Mouse (Mus musculus): ENCODE measurements around the gene Vav1. TPM values are rescaled to one million over a fixed set of nuclear protein-coding genes. Genes with fewer than 3 reads are reported as not detected.
"Not testable (repeated sequence)": the region's sequence is repeated elsewhere in the genome, so short reads cannot be mapped to it uniquely, and the experiment has no call there.

Vav1 gene
- polyA plus RNA-seq, 1 experiment from 2014 or later, result 14.2 TPM

DNA sequence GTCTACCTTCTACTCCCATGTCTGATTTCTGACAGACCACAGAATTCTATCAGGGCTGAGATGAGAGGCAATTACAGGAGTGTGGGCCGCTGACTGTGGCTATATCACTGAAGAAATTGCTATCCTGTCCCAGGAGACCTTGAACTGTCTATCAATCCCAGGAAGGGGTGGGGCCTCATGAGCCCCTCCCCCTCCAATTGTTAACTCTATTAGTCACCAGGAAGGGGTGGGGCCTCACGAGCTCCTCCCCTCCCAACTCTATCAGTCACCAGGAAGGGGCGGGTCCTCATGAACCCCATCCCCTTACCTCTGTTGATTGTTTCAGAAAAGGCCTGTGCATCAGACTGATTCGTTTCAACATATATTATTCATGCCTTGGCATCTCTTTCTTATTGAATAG lies 53.3 kb downstream of the Vav1 start:
- WGBS (ENCODE audit: insufficient replicate concordance), result 63% methylated on average over 4 of the region's 4 CpGs
- no peaks in the 10 kb centered on the region for H3K27me3 ChIP-seq (replicated peaks)
- no peak overlapping the region for H3K4me3 ChIP-seq
- H3K4me2 ChIP-seq, result no peak overlapping the region
- H3K36me3 ChIP-seq, result peaks cover 5% of the 10 kb centered on the region; the same call in 1 of the 2 replicates
- no peaks in the 10 kb centered on the region for H3K9me3 ChIP-seq (replicated peaks)
- H3K27ac ChIP-seq, result no peak overlapping the region
- no peak overlapping the region for H3K9ac ChIP-seq
- H3K4me1 ChIP-seq, result peaks cover 15% of the 10 kb centered on the region; the same call in 1 of the 2 replicates
- ATAC-seq, result no peak

DNA sequence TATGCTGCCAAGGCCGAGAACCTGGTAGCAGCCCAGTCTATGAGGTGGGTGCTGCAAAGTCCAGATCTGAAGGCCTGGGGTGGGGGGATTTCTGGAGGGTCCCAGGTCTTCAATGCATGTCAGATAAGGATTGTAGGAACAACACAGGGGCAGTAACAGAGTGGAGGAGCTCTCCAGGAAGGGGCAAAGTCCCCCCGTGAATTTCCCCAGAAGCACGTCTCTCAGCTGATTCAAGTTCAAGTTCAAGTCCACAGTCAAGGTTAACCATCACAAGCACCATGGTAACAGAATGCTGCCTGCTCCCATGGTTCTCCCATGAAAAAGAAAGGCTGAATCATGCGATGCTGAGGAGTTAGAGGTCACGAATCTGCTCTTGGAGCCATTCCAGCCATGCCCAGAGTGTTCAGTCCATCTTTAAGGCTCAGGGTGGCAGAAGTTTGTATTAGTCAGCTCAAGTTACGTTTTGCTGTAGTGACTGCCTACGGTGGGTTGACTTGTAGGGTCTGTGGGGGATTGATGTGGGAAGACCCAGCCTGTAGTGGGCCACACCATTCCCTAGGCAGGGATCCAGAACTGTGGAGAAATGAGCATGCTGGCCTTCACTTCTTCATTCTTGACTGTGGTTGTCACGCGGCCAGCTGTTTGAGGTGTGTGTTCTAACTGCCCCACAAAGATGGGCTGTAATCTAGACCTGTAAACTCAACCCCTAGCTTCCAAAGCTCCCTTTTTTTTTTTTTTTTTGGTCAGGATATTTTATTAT lies 55.3 kb downstream of the Vav1 start:
- Histone ChIP-seq H3K27ac (no peak overlapping the region), H3K4me3 (no peak overlapping the region), H3K9ac (no peak overlapping the region), H3K36me3 (no peaks in the 10 kb centered on the region), H3K4me2 (no peak overlapping the region), H3K9me3 (replicated peaks) (no peaks in the 10 kb centered on the region), H3K4me1 (peaks cover 15% of the 10 kb centered on the region; the same call in 1 of the 2 replicates), H3K27me3 (replicated peaks) (no peaks in the 10 kb centered on the region)
- no peak for ATAC-seq
- WGBS (ENCODE audit: insufficient replicate concordance), result 61% methylated on average over 9 of the region's 9 CpGs

DNA sequence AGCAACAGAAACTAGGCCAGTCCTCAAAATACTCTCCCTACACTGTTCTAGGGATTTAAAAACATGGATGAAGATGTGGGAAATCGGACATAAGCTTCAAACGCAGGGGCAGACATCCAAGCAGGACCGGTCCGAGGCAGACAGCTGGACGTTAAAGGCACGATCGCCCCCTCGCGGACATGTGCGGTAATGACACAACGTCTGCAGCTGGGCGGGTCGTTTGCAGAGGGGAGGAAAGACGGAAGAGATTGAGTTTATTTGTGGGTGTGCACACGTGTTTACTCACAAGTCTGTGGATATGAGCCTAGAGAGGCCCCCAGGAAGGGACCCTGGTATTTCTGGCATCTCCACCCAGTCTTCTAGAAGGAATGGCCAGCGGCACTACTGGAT lies 55.9 kb downstream of the Vav1 start:
- no peaks in the 10 kb centered on the region for H3K27me3 ChIP-seq (replicated peaks)
- H3K9me3 ChIP-seq (replicated peaks), result no peaks in the 10 kb centered on the region
- no peak overlapping the region for H3K27ac ChIP-seq
- peak; percentile 4; the same call in 1 of the 2 replicates for ATAC-seq
- no peak overlapping the region for H3K9ac ChIP-seq
- H3K4me3 ChIP-seq, result no peak overlapping the region
- H3K4me1 ChIP-seq, result peaks cover 15% of the 10 kb centered on the region; the same call in 1 of the 2 replicates
- H3K4me2 ChIP-seq, result peak overlapping the region; percentile 20; the same call in 1 of the 2 replicates
- WGBS (ENCODE audit: insufficient replicate concordance), result 5% methylated on average over 16 of the region's 16 CpGs
- no peaks in the 10 kb centered on the region for H3K36me3 ChIP-seq

DNA sequence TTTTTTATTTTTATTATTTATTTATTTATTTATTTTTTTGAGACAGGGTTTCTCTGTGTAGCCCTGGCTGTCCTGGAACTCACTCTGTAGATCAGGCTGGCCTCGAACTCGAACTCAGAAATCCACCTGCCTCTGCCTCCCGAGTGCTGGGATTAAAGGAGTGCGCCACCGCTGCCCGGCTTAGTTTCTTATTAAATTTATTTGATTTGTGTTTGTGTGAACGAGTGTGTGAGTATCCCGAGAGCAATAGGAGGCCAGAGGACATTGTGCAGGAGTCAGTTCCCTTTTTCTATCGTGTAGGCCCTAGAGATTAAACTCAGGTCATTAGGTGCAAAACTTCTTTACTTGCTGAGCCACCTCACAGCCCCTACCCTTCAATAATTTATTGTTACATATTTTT lies 56.3 kb downstream of the Vav1 start:
- ATAC-seq; H3K9me3 ChIP-seq (replicated peaks); H3K9ac ChIP-seq; H3K27me3 ChIP-seq (replicated peaks); H3K27ac ChIP-seq; H3K36me3 ChIP-seq; H3K4me3 ChIP-seq: not testable (repeated sequence)
- H3K4me2 ChIP-seq, result peak overlapping the region; percentile 20; the same call in 1 of the 2 replicates
- H3K4me1 ChIP-seq, result peaks cover 15% of the 10 kb centered on the region; the same call in 1 of the 2 replicates
- WGBS (ENCODE audit: insufficient replicate concordance), result 47% methylated on average over 9 of the region's 9 CpGs

DNA sequence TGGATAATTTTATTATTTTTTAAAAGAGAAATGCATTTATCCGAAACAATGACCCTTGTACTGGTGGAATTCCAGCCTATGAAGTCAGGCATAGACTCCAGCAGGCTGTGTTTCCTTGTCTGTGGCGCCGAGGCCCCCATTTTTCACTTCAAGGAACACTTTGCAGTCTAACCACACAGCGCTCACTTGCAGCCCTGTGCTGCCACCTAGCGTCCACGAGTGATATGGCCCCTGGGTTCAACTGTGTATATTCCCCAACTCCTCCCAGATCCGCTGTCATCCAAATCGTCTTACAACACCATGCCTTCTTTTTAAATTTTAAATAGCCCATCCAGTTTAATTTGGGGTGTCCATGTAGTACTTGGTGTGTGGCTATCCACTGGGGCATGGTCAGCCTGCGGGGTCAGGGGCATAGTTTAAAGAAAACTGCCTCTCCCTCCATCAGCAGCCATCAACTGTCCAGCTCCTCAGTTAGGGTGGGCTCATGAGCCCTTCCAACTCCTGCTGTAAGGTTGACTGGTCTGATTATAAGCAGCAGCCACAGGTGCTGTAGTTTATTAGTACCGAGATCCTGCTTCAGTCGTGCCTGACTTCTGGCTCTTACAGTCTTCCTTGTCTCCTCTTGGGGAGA lies 56.9 kb downstream of the Vav1 start:
- Histone ChIP-seq H3K9me3 (replicated peaks) (no peaks in the 10 kb centered on the region), H3K4me1 (peaks cover 15% of the 10 kb centered on the region; the same call in 1 of the 2 replicates), H3K4me3 (no peak overlapping the region), H3K27me3 (replicated peaks) (no peaks in the 10 kb centered on the region), H3K4me2 (no peak overlapping the region), H3K36me3 (no peaks in the 10 kb centered on the region), H3K9ac (no peak overlapping the region), H3K27ac (no peak overlapping the region)
- peak; percentile 69 for ATAC-seq
- 8% methylated on average over 11 of the region's 11 CpGs for WGBS (ENCODE audit: insufficient replicate concordance)

DNA sequence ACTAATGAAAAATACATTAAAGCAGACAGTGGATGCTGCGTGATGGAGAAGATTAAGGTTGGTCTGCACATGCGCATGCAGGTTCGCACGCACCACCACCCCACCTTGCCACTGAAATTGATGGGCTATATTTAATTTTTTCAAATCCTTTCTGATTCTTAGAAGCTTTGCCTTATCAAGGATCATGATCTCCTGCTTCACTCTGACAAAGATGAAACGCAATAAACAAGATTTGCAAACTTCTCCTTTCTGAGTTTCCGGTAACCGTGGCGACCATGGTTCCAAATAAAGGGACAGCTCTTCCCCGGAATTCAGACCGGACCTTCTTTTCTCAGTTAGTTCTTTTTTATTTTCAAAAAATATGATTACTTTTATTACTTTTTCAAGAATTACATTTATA lies 59.1 kb downstream of the Vav1 start:
- H3K36me3 ChIP-seq, result no peaks in the 10 kb centered on the region
- no peak overlapping the region for H3K4me3 ChIP-seq
- no peak overlapping the region for H3K9ac ChIP-seq
- no peaks in the 10 kb centered on the region for H3K9me3 ChIP-seq (replicated peaks)
- no peak overlapping the region for H3K4me2 ChIP-seq
- WGBS (ENCODE audit: insufficient replicate concordance), result 64% methylated on average over 10 of the region's 10 CpGs
- no peaks in the 10 kb centered on the region for H3K27me3 ChIP-seq (replicated peaks)
- H3K4me1 ChIP-seq, result peaks cover 12% of the 10 kb centered on the region; the same call in 1 of the 2 replicates
- H3K27ac ChIP-seq, result no peak overlapping the region
- ATAC-seq, result no peak

DNA sequence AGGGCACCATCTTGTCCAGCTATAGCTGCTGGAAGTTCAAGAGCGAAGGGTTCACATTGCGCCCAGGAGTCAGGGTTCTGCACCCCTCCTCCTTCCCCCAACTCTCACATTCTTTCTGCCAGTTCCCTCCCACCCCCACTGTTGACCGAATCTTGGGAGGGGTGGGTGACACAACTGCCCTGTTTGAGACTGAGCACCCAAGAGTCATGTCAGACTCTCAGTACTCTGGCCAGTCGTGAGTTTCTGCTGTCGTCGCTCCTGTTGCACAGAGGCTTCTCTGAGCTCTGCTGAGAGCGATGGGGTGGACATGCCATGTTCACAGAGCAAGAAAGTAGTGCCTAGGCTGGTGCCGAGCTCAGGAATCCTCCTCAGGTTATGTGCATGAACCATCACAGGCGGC lies 60.4 kb downstream of the Vav1 start:
- WGBS (ENCODE audit: insufficient replicate concordance), result 58% methylated on average over 9 of the region's 9 CpGs
- no peaks in the 10 kb centered on the region for H3K36me3 ChIP-seq
- no peak overlapping the region for H3K4me3 ChIP-seq
- H3K27me3 ChIP-seq (replicated peaks), result no peaks in the 10 kb centered on the region
- H3K4me2 ChIP-seq, result no peak overlapping the region
- H3K9ac ChIP-seq, result no peak overlapping the region
- ATAC-seq, result no peak
- no peaks in the 10 kb centered on the region for H3K9me3 ChIP-seq (replicated peaks)
- peaks cover 12% of the 10 kb centered on the region; the same call in 1 of the 2 replicates for H3K4me1 ChIP-seq
- no peak overlapping the region for H3K27ac ChIP-seq

DNA sequence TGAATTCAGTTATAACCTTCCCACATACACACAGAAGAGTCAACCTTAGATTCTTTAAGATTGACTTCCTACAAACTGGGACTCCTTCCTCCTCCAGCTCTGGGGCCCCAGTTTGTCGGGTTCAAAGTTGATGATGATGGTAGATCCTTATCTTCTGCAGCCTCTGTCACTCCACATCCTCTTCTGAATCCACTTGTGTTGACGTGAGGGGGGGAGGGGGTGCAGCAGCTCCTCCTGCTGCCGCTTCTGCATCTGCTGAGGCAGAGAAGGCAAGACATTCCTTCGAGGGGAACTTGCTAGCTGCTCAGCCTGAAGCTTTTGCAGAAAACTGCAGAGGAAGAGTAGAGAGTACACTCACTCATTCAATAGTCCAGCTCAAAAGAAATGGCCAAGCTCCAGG lies 62.7 kb downstream of the Vav1 start:
- no peaks in the 10 kb centered on the region for H3K27me3 ChIP-seq (replicated peaks)
- no peaks in the 10 kb centered on the region for H3K9me3 ChIP-seq (replicated peaks)
- no peaks in the 10 kb centered on the region for H3K36me3 ChIP-seq
- WGBS (ENCODE audit: insufficient replicate concordance), result 31% methylated on average over 4 of the region's 4 CpGs
- ATAC-seq, result no peak
- no peak overlapping the region for H3K4me2 ChIP-seq
- no peak overlapping the region for H3K27ac ChIP-seq
- H3K9ac ChIP-seq, result no peak overlapping the region
- H3K4me3 ChIP-seq, result no peak overlapping the region
- H3K4me1 ChIP-seq, result no peaks in the 10 kb centered on the region

DNA sequence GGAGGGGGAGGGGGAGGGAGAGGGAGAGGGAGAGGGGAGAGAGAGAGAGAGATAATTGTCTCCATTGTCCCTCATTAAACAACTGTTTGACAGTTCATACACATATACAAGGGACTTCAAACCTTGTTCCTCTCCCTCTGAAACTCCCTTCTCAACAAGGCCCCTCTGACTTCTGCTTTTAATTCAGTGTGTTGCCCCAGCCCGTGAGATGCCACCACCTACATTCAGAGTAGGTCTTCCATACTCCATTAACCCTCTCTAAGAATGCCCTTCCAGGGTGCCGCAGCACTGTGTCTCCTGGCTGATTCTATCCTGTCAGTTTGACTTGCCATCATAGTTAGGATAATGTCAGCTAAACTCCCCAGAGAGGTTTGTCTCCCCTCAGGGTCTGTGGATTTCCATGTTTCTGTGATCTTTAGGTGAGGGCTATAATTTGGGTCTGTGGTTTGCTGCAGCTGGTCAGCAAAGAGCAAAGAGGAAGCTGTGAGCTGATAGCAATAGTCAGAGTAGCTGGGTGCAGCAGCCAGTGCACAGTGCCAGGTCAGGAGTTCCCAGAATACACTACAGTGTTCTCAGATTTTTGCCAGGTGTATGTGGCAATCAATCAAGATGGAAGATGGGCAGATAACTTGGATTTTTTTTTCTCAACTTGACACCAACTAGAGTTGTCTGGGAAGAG lies 65.3 kb downstream of the Vav1 start:
- WGBS (ENCODE audit: insufficient replicate concordance), result 35% methylated on average over 2 of the region's 2 CpGs
- H3K27me3 ChIP-seq (replicated peaks), result no peaks in the 10 kb centered on the region
- no peak overlapping the region for H3K27ac ChIP-seq
- no peak overlapping the region for H3K4me2 ChIP-seq
- no peaks in the 10 kb centered on the region for H3K4me1 ChIP-seq
- H3K4me3 ChIP-seq, result no peak overlapping the region
- H3K36me3 ChIP-seq, result no peaks in the 10 kb centered on the region
- ATAC-seq, result no peak
- no peaks in the 10 kb centered on the region for H3K9me3 ChIP-seq (replicated peaks)
- no peak overlapping the region for H3K9ac ChIP-seq

DNA sequence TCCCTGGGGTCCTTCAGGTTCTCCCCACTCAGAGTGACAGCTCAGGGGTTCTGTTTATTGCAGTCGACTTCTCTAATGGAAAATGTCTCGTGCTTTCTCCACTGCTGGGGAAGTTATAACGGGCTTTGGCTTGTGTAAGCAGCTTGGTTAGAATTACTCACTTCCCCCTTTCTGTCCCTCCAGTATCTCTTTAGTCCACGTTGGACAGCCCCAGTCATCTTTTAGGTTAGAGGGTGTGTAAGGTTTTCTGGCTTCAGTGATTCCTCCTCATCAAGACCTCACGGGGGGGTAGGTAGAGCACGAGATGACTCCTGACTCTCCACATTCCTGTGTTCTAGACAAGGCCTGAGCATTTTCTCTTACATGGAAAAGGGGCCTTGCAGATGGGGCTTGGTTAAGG lies 68.1 kb downstream of the Vav1 start:
- 15% methylated on average over 6 of the region's 6 CpGs for WGBS (ENCODE audit: insufficient replicate concordance)
- Histone ChIP-seq H3K4me2 (no peak overlapping the region), H3K27ac (0 out of 2 replicates have a peak overlapping the region, but pooled peaks have one; percentile 25), H3K9ac (no peak overlapping the region), H3K27me3 (replicated peaks) (no peaks in the 10 kb centered on the region), H3K9me3 (replicated peaks) (no peaks in the 10 kb centered on the region), H3K36me3 (no peaks in the 10 kb centered on the region), H3K4me3 (no peak overlapping the region), H3K4me1 (no peaks in the 10 kb centered on the region)
- ATAC-seq, result no peak

DNA sequence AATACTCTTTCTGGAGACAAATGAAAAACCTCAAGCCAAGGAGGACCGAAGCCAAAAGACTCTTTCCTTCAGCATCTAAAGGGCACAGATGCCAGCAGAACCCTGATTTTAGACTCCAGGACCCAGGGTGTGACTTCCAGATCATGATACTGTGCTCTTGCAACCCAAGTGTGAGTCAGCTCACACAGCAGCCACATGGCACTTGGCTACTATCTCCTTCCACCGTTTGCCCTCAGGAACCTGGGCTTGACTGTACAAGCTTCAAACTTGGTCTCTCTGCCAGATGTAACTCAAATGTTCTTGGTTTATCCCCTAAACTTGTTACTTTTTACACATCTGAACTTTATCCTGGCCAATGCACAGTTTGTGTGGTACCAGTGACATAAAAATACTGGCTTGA lies 68.9 kb downstream of the Vav1 start:
- Histone ChIP-seq H3K4me2 (no peak overlapping the region), H3K9me3 (replicated peaks) (no peaks in the 10 kb centered on the region), H3K36me3 (no peaks in the 10 kb centered on the region), H3K27me3 (replicated peaks) (no peaks in the 10 kb centered on the region), H3K4me1 (no peaks in the 10 kb centered on the region), H3K4me3 (no peak overlapping the region), H3K9ac (no peak overlapping the region), H3K27ac (no peak overlapping the region)
- ATAC-seq, result no peak
- 48% methylated on average over 2 of the region's 2 CpGs for WGBS (ENCODE audit: insufficient replicate concordance)

DNA sequence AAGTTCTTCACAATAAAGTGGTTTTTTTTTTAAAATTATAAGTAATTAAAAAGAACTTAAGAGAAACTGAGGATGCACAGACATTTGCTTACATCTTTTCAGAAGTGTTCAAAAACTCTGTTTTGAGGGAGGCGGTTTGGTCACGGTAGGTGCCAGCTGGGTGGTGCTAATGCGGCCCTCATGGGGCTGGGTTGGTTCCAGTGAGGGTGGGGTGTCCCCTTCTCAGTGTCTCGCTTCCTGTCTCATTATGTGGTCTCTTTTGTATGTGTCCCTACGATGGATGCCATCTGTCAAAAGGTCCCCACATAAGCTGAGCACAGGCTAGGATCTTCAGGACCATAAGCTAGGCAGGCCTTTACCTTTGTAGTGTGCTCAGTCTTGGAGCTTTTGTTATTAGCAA lies 70.2 kb downstream of the Vav1 start:
- H3K27ac ChIP-seq, result no peak overlapping the region
- 59% methylated on average over 5 of the region's 5 CpGs for WGBS (ENCODE audit: insufficient replicate concordance)
- no peak overlapping the region for H3K4me2 ChIP-seq
- H3K9me3 ChIP-seq (replicated peaks), result no peaks in the 10 kb centered on the region
- no peak for ATAC-seq
- H3K36me3 ChIP-seq, result no peaks in the 10 kb centered on the region
- no peaks in the 10 kb centered on the region for H3K27me3 ChIP-seq (replicated peaks)
- no peaks in the 10 kb centered on the region for H3K4me1 ChIP-seq
- no peak overlapping the region for H3K9ac ChIP-seq
- H3K4me3 ChIP-seq, result no peak overlapping the region

All from liver, embryonic 12.5 days (tissue).